Mouse (Mus musculus): ENCODE results near the gene Ybx2.

Gene Ybx2

GRCm38 (mm10) chr11:69936714-69937347 is 1.2 kb downstream of the Ybx2 start:
- POLR2A ChIA-PET, result interaction anchor here (0.5 to 19.7 kb wide), 29 partner anchors 10 to 277 kb away, joined by 3 to 350 read pairs (median 5); partner anchors contain the start of genes Slc2a4 (in 3 of the 4), 2810408A11Rik (in 2 of the 4), Eif5a (in 2 of the 4) and Neurl4 (in 2 of the 4)
- CTCF ChIA-PET, result interaction anchor here (0.5 to 11.3 kb wide), 17 partner anchors 8 to 661 kb away, joined by 3 to 378 read pairs (median 4); partner anchors contain the start of genes Slc2a4 (in 4 of the 4), Cldn7 (in 2 of the 4) and Eif5a (in 1 of the 4)

DNA sequence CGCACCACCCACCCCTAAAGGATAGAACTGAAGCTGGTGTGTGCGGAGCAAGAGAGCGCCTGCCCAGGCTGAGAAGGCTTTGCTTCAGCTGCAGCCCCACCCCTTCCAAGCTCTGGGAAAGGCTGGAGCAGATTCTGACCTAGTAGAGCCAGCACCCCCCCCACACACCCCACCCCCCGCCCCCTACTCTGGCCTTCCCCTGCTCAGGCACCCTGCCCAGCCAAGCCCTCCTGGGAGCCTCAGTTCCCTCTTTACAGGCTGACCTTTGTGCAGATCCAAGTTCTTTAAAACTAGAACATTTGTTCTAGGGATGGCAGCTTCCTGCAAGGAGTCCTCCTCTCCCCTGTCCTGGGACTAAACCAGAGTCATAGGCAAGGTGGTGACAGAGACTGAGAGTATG is 1.8 kb downstream of the Ybx2 start:
- ChIA-PET CTCF (interaction anchor here (0.5 to 11.3 kb wide), 10 partner anchors 9 to 662 kb away, joined by 3 to 378 read pairs (median 5); partner anchors contain the start of genes Slc2a4 (in 4 of the 4) and Dvl2 (in 1 of the 4)), POLR2A (interaction anchor here (0.6 to 19.7 kb wide), 24 partner anchors 9 to 183 kb away, joined by 3 to 350 read pairs (median 5); partner anchors contain the start of genes Eif5a (in 3 of the 4), Slc2a4 (in 3 of the 4), 2810408A11Rik (in 1 of the 4) and Cldn7 (in 1 of the 4))

DNA sequence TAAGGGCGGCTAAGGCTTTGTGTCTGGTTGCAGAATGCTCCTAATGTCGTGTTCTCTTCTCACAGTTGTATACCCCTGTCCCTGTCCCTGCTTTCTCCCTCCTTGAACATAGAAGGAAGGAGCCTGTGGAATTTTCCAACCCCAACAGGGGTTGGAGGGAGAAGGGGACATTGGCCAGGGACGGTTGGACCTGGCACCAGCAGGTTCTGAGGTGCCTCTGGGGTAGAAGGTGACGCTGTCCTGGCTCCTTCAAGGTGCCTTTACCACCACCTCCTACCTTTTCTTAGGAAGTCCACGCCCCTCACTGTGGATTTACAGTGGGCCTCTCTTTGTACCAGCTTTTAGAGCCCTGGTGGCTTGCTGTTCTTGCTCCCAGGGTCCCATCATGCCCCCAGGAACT is 2.2 kb downstream of the Ybx2 start:
- ChIA-PET POLR2A (interaction anchor here (0.6 to 19.7 kb wide), 22 partner anchors 9 to 152 kb away, joined by 3 to 350 read pairs (median 5); partner anchors contain the start of genes Eif5a (in 3 of the 4), Slc2a4 (in 3 of the 4), 2810408A11Rik (in 2 of the 4) and Neurl4 (in 2 of the 4)), CTCF (interaction anchor here (0.6 to 11.3 kb wide), 7 partner anchors 11 to 117 kb away, joined by 4 to 378 read pairs (median 13); partner anchors contain the start of genes Slc2a4 (in 4 of the 4) and Dvl2 (in 1 of the 4))

DNA sequence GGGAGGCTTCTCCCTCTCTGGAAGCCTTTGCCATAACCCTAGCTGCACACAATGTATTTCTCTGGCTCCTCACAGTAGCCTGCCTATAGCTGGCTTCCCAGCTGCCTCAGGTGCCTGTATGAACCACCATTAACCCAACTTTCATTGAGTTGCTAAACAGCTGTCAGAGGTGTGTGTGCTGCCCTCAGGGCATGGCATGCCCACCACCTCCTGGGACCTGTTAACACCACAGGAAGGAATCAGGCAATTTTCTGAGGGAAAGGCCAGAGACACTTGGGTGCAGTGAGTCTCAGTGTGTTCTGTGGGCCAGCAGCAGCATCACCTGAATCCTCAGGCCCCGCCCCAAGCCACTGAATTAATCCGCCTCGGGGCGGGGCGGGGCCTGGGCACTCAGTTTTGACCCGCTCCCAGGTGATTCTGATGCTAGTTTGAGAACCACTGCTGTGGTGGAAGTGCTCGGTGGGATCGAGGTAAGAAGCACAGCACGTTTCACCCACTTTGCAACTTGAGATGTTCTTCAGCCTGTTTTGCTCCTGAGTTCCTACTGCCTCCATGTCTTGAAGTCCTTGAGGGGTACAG is 2.9 kb downstream of the Ybx2 start:
- ChIA-PET POLR2A (interaction anchor here in 3 of 4 experiments (0.6 to 19.7 kb wide), 13 partner anchors 8 to 503 kb away, joined by 3 to 350 read pairs (median 5); partner anchors contain the start of genes Slc2a4 (in 3 of the 3), Eif5a (in 2 of the 3), 2810408A11Rik (in 1 of the 3) and Ctdnep1 (in 1 of the 3)), CTCF (interaction anchor here (0.6 to 11.3 kb wide), 6 partner anchors 10 to 117 kb away, joined by 4 to 378 read pairs (median 48); partner anchors contain the start of gene Slc2a4 (in 4 of the 4))

GRCm38 (mm10) chr11:69939181-69939580 is 3.6 kb downstream of the Ybx2 start:
- ChIA-PET CTCF (interaction anchor here (0.6 to 11.3 kb wide), 6 partner anchors 9 to 82 kb away, joined by 4 to 378 read pairs (median 48); partner anchors contain the start of gene Slc2a4 (in 4 of the 4)), POLR2A (interaction anchor here in 3 of 4 experiments (0.6 to 19.7 kb wide), 10 partner anchors 7 to 504 kb away, joined by 3 to 350 read pairs (median 26); partner anchors contain the start of genes Slc2a4 (in 3 of the 3), Eif5a (in 2 of the 3), 2810408A11Rik (in 1 of the 3) and Ctdnep1 (in 1 of the 3))

DNA sequence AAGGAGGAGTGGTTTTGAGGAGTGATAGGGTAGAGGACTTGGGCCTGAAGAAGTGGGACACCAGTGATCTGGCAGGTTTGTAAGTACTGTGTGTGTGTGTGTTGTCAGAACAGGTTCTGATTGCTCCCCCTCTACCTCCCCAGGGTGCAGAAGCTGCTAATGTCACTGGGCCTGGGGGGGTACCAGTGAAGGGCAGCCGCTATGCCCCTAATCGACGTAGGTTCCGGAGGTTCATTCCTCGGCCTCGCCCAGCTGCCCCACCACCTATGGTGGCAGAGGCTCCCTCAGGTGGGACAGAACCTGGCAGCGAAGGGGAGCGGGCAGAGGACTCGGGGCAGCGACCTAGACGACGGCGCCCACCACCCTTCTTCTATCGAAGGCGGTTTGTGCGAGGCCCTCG is 4.1 kb downstream of the Ybx2 start:
- POLR2A ChIA-PET, result interaction anchor here in 3 of 4 experiments (0.6 to 19.7 kb wide), 7 partner anchors 7 to 181 kb away, joined by 3 to 350 read pairs (median 93); partner anchors contain the start of genes Slc2a4 (in 3 of the 3), Eif5a (in 2 of the 3), Ctdnep1 (in 1 of the 3) and Gps2 (in 1 of the 3)

DNA sequence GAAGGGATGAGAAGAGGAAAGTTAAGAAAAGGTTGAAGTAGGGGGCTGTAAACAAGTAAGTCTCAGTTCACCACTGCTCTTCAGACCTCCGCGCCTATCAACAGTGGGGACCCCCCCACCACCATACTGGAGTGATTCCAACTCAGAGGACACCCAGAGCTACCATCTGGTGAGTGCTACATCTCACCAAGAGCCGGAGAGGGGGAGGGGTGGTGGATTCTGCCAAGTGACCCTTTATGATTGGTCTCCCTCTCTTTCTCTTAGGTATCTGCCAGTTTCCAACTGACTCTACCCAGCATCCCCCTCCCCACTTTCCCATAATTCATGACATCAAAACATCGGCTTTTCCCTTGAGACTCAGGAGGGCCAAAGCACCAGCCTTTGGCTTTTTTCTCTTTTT is 5.4 kb downstream of the Ybx2 start:
- POLR2A ChIA-PET, result interaction anchor here in 1 of 4 experiments (19.7 kb wide), 1 partner anchor 21 kb away, joined by 350 read pairs; the partner anchor contains the start of genes Eif5a and Gps2
- CTCF ChIA-PET, result interaction anchor here in 2 of 4 experiments (0.7 to 11.3 kb wide), 3 partner anchors 8 to 261 kb away, joined by 3 to 378 read pairs (median 3); partner anchors contain the start of gene Slc2a4 (in 1 of the 2)

More for the DNA sequence above, 4.1 kb downstream of the Ybx2 start:
- CTCF ChIA-PET, result interaction anchor here in 3 of 4 experiments (0.6 to 11.3 kb wide), 5 partner anchors 9 to 81 kb away, joined by 3 to 378 read pairs (median 13); partner anchors contain the start of gene Slc2a4 (in 3 of the 3)

DNA sequence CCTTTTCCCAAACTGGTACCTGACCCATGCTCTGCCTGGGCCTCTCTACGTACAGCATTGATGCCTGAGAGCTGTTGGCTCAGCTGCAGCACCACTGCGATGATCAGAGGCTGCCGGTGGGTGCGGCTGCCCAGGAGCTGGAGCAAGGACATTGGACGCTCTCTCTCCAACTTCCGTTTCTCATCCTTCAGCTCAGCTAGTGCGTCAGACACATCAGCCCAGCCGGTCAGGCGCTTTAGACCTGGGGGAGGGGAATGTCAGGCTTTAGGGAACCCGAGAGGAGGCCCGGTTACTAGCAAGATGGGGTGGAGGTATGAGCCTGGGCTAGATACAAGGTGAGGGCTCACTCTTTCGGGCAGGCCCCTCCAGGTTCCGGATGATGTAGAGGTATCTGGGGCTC is 9.6 kb downstream of the Ybx2 start:
- ChIA-PET CTCF (interaction anchor here (0.5 to 10.3 kb wide), 9 partner anchors 9 to 399 kb away, joined by 3 to 378 read pairs (median 5); partner anchors contain the start of gene Ybx2 (in 1 of the 4)), POLR2A (interaction anchor here (0.5 to 19.7 kb wide), 22 partner anchors 9 to 313 kb away, joined by 3 to 350 read pairs (median 4); partner anchors contain the start of genes Ybx2 (in 3 of the 4), Ctdnep1 (in 2 of the 4), Eif5a (in 2 of the 4) and Acadvl (in 1 of the 4))

GRCm38 (mm10) chr11:69945997-69946891 is 10.6 kb downstream of the Ybx2 start:
- POLR2A ChIA-PET, result interaction anchor here (0.6 to 19.7 kb wide), 36 partner anchors 10 to 380 kb away, joined by 3 to 350 read pairs (median 6); partner anchors contain the start of genes Ctdnep1 (in 3 of the 4), Ybx2 (in 3 of the 4), Cldn7 (in 2 of the 4) and Eif5a (in 2 of the 4)
- CTCF ChIA-PET, result interaction anchor here (0.5 to 10.3 kb wide), 15 partner anchors 9 to 1507 kb away, joined by 3 to 378 read pairs (median 4); partner anchors contain the start of genes Ybx2 (in 2 of the 4) and Dvl2 (in 1 of the 4)

DNA sequence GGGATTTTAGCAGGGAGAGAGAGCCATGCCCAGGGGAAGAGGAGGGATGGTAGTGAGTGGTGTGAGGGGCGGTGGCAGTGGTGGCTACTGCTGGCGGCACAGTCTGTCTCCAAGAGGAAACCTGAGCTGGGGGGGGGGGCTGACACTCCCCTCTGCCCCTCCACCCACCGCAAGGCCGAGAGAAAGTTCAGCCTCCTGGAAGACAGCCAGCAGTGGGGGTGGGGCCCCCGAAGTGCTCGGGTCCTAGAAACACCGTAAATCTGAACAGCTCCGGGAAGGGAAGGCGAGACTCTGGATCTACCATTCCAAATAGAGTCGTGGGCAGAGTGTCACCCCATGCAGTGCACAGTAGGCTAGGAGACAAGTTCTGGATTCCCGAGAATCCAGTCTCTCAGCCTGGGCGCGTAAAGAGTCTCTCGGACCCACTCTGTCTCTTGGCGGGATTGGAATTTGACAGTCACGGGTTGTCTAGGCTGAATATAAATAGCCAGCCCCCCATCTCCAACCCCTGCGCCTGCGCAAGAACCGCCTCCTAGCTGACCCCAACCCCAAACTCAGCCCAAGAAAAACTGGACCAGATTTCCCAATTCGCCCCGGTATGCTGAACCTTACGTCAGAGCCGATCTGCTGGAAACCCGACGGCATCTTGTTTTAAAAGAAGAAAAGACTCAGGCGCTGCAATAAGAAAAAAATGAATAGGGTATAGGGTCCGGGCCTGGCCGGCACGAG is 11.9 kb downstream of the Ybx2 start:
- CTCF ChIA-PET, result interaction anchor here (0.5 to 10.3 kb wide), 26 partner anchors 9 to 564 kb away, joined by 3 to 378 read pairs (median 12); partner anchors contain the start of genes Ybx2 (in 4 of the 4), Slc16a11 (in 2 of the 4), Cldn7 (in 1 of the 4) and Dvl2 (in 1 of the 4)
- POLR2A ChIA-PET, result interaction anchor here (0.5 to 19.7 kb wide), 54 partner anchors 8 to 391 kb away, joined by 3 to 350 read pairs (median 6); partner anchors contain the start of genes Ctdnep1 (in 3 of the 4), Ybx2 (in 3 of the 4), Cldn7 (in 2 of the 4) and Eif5a (in 2 of the 4)

DNA sequence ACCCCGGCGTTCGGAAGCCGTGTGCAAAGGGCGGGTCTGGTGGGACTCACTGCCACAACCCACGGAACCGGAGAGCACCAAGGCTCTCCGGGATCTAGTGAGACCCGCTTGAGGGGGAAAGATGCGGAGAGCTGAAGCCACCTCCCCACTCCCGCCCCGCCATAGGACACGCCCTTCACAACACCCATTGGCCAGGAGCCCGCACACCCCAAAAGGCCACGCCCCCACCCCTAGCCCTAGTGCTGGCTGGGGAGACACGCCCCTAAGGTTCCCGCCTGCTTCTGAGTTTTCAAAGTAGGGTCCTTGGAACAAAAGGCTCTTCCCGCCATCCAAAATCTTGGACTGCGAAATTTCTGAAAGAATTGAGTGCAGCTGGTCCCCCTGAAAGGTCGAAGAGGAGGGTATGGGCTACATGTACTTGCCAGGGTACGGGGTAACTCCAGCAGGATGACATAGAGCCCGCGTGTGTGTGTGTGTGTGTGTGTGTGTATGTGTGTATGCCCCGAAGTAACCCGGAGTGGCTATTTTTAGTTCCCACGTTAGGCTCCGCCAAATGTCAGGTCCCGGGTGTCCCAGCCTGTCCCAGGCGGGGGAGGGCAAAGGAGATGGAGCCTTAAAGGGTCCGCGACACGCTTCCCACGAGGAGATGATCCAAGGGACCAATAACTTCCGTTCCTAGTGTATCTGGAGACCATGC is 12.6 kb downstream of the Ybx2 start, which contains the start of gene Slc2a4:
Gene Slc2a4 (minus strand): TSS at position 123 of the 697 bp plus-strand sequence.
- ChIA-PET POLR2A (interaction anchor here (0.5 to 19.7 kb wide), 80 partner anchors 10 to 368 kb away, joined by 3 to 350 read pairs (median 5); partner anchors contain the start of genes Ctdnep1 (in 3 of the 4), Eif5a (in 3 of the 4), Elp5 (in 3 of the 4) and Tmem95 (in 3 of the 4)), CTCF (interaction anchor here (0.5 to 10.3 kb wide), 117 partner anchors 8 to 699 kb away, joined by 3 to 378 read pairs (median 4); partner anchors contain the start of genes Ybx2 (in 4 of the 4), Eif5a (in 3 of the 4), Tmem95 (in 3 of the 4) and Cldn7 (in 2 of the 4))

- POLR2A ChIA-PET, result interaction anchor here (0.7 to 19.7 kb wide), 67 partner anchors 10 to 369 kb away, joined by 3 to 350 read pairs (median 5); partner anchors contain the start of genes Ctdnep1 (in 3 of the 4), Eif5a (in 3 of the 4), Elp5 (in 3 of the 4) and Ybx2 (in 3 of the 4)
- CTCF ChIA-PET, result interaction anchor here (0.5 to 10.3 kb wide), 121 partner anchors 9 to 698 kb away, joined by 3 to 378 read pairs (median 4); partner anchors contain the start of genes Ybx2 (in 4 of the 4), Eif5a (in 3 of the 4), Tmem95 (in 3 of the 4) and Cldn7 (in 2 of the 4)
Measured at GRCm38 (mm10) chr11:69948763-69949150, 13.2 kb downstream of the Ybx2 start.

GRCm38 (mm10) chr11:69950807-69951459 is 15.3 kb downstream of the Ybx2 start:
- ChIA-PET POLR2A (interaction anchor here in 3 of 4 experiments (0.5 to 9.5 kb wide), 12 partner anchors 10 to 289 kb away, joined by 3 to 245 read pairs (median 4); partner anchors contain the start of genes Eif5a (in 2 of the 3), Ybx2 (in 2 of the 3), Gm21988 (in 1 of the 3) and Rnasek (in 1 of the 3)), CTCF (interaction anchor here (0.5 to 10.3 kb wide), 30 partner anchors 8 to 871 kb away, joined by 3 to 378 read pairs (median 4); partner anchors contain the start of genes Tmem95 (in 2 of the 4), Ybx2 (in 2 of the 4), Arrb2 (in 1 of the 4) and Cldn7 (in 1 of the 4))

Measured in embryonic stem cell, embryonic (primary cell).